Mouse (Mus musculus) spleen, adult 2 months (tissue): ENCODE measurements at regions not wholly inside any gene's neighbourhood (a gene's known extent, or its start where the extent isn't known, plus 50 kb on each side); places are given as distances from the start of the nearest gene placed in this dataset.

Source experiments
- CTCF ChIP-seq: fragments of 200-500 bp; IDR thresholded peaks from 2 replicates; pipeline ENCODE4 v1.5.1; 2011; ENCODE audit warnings: mild to moderate bottlenecking, inconsistent platforms; ENCODE audit not compliant: insufficient read depth, insufficient read length, insufficient replicate concordance; ENCODE audit errors: extremely low read depth
- POLR2A ChIP-seq: fragments of 200-500 bp; IDR thresholded peaks from 2 replicates; pipeline ENCODE4 v1.6.1; 2011; ENCODE audit warnings: low read depth, low read length, inconsistent platforms

DNA sequence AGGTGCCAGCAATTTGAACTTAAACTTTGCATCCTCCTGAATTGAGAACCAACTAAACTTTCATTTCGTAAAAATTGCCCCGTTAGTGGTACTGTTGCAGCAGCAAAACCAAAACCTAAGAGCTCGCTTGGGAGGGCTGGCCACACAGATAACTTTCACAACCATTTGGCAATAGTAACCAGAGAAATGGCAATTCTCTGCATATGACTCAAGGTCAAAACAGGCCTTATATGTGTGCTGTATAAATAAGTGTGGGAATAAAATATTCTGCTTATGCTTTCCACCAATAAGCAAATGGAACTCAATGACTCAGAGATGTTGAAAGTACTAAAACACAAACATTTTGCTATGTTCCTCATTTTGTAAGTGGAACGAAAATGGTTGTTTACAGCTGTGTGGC lies 550.3 kb downstream of the Car8 start:
- no peak for TF ChIP-seq POLR2A
- no peak for TF ChIP-seq CTCF
